Mouse (Mus musculus) thymus, adult 2 months (tissue): Measurements from ENCODE around the gene 1700018B08Rik.

ENCODE experiments used
- CTCF ChIP-seq: fragments of 200-500 bp; IDR thresholded peaks from 2 replicates; pipeline ENCODE4 v1.5.1; 2012; ENCODE audit warnings: mild to moderate bottlenecking, control low read depth, low read length, moderate library complexity, borderline replicate concordance; ENCODE audit not compliant: control insufficient read depth, poor library complexity, insufficient read depth; ENCODE audit errors: extremely low read depth
- POLR2A ChIP-seq: fragments of 200-500 bp; IDR thresholded peaks from 2 replicates; pipeline ENCODE4 v1.6.1; 2012; ENCODE audit warnings: mild to moderate bottlenecking, low read length, control low read depth, moderate library complexity; ENCODE audit not compliant: control insufficient read depth, poor library complexity, insufficient read depth; ENCODE audit errors: extremely low read depth

- TF ChIP-seq CTCF (no peak), POLR2A (no peak)
Measured at GRCm38 (mm10) chr8:121542901-121543300, 1.2 kb downstream of the 1700018B08Rik start.
